Mouse (Mus musculus): ENCODE measurements around the gene Scnn1a.

Scnn1a gene

DNA sequence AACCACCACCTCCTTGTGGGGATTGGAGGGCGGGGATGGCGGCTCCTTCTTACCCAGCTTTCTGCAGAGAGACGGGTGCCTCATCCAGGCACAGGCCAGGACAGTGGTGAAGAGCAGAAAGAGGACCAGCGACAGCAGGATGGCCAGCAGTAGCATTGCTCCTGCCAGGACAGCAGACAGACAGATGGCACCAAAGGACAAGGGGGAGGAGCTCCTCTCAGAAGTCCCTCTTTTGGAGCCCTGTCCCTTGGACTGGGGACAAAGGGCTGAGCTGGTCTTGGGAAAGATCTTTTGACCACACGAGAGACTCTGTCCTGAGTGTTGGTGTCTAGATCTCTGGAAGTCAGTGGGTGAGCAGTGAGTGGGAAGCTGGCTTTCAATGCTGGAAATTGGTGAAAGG lies 11.1 kb upstream of the Scnn1a start:
- DNase-seq (ENCODE audit: low spot score), result no peak

DNA sequence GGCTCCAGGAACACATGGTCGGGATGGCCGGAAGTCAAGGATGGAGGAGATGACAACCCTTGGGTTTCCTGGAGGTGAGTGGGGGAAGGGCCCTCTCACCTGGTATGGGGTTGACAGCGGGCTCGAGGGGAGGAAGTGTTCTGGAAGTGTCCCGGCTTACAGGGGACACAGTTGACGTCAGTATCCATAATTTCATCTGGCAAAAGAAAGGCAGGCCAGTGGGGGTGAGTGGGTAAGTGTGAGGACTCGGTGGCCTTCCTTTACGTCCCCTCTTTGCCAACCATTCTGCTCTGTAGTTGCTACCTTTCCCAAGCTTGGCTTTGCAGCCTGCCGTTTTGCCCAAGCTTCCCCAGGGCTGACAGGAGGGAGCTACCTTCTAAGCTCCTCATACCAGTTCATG lies 8.3 kb upstream of the Scnn1a start:
- no peak for DNase-seq (ENCODE audit: low spot score)

DNA sequence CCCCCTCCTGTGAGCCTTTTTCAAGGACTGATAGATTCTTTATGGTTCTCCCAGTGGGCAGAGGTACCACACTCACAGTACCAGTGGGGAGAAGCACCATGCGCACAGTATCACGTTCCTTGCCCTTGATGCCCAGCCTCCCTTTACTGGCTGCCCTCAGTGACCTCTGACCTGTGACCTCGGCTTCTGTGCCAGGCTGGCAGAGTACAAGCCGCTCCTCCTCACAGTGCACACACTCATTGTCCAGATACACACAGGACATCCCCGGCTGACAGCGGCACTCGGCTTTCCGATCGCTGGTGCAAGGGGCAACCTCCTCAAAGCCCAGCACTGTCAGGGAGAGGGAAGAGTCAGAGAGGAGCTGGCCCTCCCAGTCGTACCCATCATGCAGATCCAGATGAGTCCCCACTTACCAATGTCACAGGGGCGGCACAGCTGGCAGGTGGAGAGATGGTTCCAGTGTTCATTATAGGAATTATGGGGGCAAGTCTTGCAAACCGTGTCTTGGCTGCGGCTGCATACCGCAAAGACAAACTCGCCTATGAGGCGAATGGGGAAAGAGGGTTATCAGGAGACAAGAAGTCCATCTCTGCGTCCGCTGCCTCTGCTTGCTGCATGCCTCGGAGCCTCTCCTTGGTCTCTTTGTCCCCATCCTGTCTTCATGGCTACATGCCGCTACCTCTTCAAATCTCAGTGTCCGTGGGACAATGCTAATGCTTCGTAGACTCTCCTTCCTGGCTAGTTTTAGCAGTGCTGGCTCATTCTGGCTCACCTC lies 7.7 kb upstream of the Scnn1a start:
- peak; percentile 45 for DNase-seq (ENCODE audit: low spot score)

DNA sequence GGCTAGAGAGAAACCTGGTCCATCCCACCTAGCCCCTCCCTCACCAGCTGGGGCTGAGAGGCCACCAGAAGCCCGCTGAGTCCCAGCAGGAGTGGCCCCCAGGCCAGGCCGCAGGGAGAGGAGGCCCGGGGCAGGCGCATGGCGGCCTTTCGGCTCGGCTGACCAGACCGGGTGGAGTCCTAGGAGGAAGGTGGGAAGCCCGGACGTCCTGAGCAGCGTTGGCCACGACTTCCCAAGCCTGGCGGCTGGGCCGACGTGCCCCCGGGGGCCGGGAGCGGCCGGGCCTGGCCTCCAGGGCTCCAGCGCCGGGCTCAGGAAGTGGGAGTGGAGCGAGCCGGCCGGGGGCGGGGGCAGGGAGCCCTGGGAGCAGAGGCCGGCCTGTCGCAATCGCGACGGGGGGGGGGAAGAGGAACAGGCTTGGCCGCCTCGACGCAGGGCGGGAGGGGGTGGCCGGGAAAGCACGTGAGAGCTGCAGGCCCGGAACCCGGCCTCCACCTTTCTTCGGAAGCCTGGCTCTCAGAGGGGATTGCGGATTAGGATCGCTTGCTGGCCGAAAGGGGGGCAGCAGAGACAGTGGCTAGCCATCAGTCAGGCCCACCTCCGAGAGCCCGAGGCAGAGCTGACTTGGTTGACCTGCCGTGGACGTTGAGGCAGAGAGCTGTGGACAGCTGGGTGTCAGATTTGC lies 6.8 kb upstream of the Scnn1a start, which contains the start of gene Ltbr:
TSS of gene Ltbr (minus strand) at position 340 of the 685 bp plus-strand sequence.
- DNase-seq (ENCODE audit: low spot score), result peak; percentile 90

DNA sequence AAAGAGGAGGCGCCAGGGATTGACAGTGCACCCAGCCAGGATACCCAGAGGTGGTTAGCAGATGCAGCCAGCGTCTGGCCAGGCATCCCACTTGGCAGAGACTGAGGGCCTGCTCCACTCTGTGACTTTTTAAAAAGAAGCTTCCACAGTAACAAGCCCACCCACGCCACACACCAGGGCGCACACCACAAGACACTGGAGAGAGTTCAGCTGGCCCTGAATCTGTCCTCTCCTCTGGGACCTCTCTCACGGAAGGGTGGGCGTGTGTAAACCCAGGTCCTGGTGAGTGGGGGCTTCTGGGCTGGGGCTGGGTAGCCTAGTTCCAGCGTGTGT lies 6.3 kb upstream of the Scnn1a start:
- DNase-seq (ENCODE audit: low spot score), result no peak

DNA sequence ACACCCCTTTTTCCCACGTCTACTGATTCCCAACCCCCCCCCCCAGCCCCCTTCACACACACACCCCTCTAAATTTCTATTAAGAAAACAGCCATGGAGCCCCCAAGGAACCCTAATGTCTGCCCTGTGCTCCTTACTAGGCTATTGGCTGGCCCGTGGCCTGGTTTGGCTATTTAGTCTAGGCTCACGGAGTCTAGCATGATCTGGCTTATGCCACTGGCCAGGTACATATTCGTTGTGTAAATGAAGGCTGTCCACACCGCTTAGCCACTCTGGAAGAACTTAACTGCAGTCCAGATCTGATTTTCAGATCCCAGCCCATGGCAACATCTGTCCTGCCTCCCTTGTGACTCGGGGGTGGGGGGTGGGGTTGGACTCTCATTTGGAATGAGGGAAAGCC lies 5.7 kb upstream of the Scnn1a start:
- DNase-seq (ENCODE audit: low spot score), result no peak

DNA sequence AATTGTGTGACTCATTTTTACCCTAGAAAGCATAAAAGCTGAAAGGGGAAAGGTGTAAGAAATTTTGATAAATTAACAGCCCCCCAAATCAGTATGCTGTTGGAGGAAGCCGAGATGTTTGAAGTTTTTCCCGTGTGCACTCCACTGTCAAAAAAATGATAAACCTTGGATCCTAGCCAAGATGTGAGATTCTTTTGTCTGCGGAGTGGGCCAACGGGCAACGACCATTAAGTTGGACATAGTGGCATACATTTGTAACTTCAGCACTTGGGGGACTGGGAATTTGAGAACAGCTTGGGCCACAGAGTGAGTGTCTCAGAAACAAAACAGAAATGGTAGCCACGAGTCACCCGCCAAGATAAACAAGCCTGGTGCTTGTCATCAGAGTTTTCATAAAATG lies 3.4 kb upstream of the Scnn1a start:
- DNase-seq (ENCODE audit: low spot score), result no peak

DNA sequence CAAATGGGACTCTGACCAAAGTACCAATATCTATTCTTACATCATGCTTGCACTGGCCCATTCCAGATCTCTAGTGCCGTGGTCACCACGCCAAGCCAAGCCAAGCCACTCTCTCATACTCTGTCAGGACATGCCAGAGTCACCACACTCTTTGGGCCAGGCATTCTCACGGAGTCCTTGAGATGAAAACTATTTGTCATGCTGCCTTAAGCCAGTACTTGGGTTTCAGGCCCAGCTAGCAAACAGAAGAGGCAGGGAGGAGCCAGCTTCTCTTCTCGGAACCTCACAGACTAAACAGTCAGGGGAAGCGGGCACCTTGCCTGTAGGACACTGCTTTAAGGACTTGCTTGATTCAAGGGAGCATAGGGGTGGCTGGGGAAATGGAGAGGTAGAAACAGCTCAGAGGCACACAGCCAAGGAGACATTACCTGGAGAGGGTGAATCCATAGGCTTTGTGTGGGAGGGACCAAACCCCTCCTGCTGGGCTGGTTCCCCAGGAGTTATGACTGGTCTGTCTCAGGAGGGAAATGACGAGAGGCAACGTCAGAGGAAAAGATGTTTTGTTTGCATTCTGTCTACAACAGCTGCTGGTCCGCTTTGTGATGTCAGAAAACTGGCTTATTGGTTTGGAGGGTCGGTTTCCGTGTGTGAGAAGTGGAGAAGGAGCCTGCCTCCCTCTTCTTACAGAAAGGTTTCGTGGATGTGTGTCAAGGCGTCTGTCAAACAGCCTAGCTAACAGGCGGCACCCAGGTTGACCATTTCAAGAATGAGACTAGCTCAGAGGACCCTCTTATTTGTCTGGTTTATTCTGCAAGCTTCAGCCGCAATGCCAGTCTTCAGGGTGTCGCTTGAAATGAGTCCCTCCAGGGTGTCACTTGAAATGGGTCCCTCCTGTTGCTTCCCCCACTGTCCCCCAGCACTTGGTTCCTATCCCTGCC lies 1.2 kb upstream of the Scnn1a start:
- DNase-seq (ENCODE audit: low spot score), result peak; percentile 43

DNA sequence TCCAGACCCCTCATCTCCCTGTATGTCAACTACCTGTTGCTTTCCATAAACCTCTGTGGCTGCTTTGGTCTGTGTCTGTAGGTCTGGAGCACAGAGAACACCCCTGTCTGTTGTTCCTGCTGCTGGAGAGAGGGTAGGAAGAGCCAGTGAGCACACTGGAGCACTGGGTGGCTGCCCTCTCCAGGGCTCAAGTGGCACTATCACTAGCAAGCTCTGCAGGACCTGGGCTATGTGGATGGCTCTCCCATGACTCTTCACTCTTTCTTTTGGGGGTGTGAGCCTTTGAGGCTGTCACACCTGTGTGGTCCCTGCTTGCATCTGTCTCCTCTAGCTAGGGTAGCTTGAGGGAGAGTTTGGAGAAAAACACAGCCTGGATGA lies 551 bp upstream of the Scnn1a start:
- no peak for DNase-seq (ENCODE audit: low spot score)

DNA sequence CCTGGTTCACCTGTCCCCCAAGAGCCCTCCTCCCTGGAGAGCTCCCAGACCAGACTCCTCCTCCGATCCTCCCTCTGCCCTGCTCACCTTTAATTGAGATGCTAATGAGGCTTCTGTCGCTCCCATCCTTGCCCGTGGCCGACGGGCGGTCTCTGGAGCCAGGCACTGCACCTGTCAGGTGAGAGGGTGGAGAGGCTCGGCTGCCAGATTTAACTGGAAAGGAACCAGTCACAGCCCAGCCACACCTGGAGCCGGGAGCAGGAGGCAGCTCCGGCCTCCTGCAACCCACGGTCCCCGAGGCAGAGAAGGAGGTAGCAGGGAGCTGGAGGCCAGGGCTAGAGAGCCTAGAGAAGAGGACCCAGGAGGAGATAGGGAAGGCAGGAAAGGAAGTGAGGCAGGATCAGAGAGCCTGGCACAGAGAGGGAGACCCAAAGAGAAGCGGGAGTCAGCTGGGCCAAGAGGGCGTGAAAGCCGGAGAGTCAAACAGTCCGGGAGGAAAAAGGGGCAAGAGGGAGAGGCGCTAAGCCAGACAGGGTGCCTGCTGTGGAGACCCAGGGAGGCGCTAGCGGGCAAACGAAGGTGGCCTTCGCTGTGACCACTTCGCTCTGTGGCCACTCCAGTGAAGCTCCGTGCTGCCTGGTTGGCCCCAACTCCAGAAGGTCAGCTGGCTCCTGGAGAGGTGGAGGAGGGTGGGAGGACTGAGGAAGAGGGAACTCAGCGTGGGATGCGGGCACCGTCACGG lies 826 bp downstream of the Scnn1a start:
- DNase-seq (ENCODE audit: low spot score), result no peak

DNA sequence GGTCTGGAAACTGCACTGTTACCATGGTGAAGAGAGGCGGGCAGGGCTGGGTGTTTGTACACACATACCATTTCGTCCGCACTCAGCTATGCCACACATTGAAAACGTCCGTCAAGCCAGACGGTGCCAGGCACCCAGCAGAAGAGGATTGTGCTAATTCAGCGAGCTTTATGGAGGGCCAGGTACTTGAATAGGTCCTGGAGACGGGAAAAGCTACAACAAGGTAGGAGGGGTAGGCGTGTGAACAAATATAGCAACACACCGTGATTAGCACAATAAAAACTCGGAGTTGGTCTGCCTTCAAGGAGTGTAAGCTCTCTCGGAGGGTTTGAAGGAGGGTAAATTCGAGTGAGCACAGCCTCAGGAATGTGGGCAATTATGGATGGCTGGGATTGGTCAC lies 2.3 kb downstream of the Scnn1a start:
- no peak for DNase-seq (ENCODE audit: low spot score)

DNA sequence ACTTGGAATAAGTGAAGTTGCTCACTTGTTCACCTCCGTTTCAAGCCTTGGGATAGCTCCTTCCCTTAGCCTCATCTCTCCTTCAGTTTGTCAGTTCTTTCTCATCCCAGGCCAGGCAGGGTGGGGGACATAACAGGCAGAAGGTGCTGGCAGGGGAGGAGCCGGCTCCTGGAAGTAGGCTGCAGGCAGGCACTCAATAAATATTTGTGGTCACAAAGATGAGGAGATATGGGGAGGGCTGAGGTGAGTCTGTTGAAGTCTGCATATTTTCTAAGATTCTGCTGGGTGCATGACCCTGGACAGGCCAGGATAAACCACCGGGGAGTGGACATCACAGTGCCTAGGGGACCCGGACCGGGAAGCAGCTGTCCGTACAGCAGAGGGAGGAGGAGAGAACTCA lies 3.1 kb downstream of the Scnn1a start:
- DNase-seq (ENCODE audit: low spot score), result no peak

DNA sequence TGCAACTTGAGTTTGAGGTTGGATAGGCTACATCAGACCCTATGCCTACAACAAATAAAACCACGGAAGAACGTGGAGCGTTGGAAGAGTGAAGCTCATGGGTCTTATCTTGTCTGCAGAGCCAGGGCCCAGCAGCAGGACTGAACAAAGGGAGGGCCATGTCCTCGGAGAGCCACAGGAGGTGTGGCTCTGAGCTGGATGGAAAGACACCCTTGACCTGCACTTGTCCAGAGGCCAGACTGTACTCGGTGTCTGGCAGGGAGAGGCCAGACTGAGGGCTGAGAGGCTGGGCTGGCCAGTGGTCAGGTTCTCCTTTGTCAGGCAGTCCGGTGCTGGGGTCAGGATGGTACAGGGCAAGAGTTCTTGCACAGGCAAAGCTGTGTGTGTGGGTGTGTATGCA lies 4.9 kb downstream of the Scnn1a start:
- DNase-seq (ENCODE audit: low spot score), result peak; percentile 84

DNA sequence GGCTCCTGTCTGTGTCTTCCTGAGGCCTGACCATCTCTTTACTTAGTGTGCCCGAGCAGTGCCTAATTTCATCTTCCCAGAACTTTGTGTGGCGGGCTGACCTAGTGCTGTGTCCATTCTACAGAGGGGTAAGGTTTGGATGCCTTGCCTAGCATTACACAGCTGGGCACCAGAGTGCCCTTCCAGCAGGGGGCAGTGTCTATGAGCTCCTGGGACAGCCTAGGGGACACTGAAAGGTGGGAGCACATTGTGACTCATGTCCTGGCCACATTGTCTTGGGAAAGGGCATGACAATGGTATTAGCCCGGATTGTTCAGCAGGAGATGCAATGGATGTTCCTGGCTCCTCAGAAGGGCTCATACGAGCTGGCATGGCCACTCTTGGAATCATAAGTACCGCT lies 7.8 kb downstream of the Scnn1a start:
- DNase-seq (ENCODE audit: low spot score), result peak; percentile 42

DNA sequence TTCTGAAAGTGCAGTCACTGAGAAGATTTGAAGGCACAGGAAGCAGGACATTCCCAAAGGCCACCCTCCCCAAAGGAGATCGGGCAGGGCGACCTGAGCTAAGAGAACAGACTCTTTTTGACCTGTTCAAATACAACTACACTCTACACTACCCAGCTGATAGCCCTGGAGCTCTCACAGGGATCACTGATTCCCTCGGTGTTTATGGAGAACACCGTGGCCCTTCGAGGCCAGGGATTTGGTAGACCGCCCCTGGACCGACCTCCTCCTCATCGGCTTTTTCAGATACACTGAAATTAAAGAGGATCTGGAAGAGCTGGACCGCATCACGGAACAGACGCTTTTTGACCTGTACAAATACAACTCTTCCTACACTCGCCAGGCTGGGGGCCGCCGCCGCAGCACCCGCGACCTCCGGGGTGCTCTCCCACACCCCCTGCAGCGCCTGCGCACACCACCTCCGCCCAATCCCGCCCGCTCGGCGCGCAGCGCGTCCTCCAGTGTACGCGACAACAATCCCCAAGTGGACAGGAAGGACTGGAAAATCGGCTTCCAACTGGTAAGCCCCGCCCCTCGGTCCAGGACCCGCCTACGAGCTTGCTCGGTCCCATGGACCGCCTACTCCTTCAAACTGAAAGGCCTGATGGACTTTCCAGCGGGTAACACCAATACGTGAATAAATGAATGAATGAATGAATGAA lies 10.3 kb downstream of the Scnn1a start:
- peak; percentile 87 for DNase-seq (ENCODE audit: low spot score)

DNA sequence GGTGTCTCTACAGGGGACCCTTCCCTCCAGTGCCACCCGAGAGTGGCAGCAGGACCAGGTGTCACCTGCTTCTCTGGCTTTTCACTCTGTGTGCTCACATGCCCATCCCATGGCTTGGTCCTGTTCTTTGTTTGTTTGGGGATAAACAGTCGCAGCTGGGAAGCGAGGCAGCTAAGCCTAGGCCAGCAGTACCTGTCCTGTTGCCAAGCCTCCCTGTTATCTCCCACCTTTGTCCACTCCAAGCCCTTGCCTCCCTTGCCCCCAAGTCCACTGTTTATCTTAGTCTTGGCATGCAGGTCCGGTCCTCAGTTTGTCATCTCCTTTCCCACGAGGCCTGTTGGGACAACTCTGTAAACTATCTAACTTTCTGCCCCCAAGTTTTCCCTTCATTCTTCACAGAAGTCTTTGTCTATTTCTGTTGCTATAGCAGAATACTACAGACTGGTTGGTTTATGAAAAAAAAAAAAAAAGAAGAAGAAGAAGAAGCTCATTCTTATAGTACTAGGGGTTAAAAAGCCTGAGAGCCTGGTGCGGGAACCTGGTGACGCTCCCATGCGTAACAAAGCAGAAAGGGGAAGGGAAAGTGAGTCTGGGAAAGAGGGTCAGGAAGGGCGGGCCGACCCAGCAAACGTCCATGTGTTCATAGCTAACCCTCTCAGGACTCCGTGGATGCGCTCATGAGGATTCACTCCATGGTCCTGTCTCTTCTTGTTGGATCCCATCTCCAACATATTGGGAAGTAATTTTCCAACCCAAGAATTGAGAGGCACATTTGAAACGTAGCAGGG lies 12.8 kb downstream of the Scnn1a start:
- no peak for DNase-seq (ENCODE audit: low spot score)

DNA sequence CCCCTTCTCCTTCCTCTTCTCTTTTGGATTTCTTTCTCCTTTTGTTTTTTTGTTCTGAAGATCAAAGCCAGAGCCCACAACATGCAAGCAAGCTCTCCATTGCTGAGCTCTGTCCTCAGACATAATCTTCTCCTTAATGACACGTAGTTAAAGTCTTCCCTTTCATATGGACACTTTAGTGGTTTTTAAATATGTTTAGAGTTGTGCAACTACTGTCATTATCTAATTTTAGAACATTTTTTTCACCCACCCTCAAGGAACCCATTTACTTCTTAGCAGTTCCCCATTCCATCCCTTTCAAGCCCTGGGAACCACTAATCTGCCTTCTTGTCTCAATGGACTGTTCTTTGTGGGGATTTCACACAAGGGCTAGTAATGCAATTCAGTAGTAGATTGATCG lies 13.9 kb downstream of the Scnn1a start:
- no peak for DNase-seq (ENCODE audit: low spot score)

DNA sequence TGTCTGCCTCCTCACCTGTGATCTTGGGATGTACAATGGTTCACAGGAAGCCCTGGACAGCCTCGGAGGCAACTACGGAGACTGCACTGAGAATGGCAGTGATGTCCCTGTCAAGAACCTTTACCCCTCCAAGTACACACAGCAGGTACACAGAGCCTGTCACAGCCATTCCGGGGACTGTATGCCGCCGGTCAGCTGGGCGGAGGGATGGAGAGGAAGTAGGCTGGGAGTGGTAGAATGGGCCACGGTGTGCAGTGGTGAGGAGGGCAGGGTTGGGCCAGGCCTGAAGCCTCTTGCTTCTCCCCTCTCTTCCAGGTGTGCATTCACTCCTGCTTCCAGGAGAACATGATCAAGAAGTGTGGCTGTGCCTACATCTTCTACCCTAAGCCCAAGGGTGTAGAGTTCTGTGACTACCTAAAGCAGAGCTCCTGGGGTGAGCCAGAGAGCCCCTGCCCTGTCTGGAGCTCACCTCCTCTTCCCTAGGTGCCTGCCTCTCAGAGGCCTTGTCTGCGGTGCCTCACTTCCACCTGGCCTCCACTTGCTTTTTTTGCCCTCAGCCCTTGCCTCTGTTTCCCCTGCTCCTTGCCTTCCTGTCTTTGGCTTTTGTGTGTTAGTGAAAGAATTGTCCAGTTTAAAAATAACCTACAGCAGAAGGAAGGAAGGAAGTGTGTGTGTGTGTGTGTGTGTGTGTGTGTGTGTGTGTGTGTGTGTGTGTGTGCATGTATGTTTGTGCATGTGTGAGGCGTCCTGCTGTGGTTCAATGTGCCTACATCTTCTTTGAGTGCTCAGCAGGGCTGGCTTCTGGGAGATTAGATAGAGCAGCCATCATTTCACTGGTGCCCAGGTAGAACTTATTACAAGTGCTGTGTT lies 18.6 kb downstream of the Scnn1a start:
- DNase-seq (ENCODE audit: low spot score), result no peak

DNA sequence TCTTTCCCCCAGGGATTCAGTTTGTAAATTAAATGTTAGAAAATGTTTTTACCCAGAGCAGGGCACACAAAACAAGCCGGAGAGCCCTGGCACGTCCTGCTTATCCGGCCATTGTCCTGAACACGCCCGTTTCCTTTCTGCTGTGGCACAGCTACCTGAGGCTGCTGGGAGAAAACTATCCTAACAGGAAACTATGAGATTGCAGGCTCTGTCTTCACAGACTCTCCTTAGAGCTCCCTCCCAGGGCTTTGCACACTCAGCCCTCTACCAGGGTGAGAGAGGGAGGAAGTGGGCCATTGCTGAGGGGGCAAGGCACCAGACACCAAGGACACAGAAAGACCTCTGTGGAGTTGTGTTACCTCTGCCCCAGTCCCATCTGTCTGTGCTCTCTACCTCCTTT lies 19.8 kb downstream of the Scnn1a start:
- no peak for DNase-seq (ENCODE audit: low spot score)

DNA sequence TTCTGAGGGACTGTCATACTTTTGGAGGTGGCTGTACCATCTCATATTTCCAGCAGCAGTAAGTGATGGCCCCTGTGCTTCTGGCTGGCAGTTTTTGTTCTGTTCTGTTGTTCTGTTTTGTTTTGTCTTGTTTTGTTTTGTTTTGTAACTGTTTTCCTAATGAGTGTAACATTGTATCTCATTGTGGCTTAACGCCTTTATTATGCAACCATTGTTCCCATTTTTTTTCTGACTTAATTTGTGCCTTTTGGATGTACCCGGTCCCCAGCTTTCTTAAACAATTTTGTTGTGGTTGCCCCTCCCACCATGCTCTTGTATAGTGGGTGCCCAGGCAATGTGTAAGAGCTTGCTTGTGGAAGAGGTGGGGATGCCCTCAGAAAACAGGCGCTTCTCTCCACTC lies 21.7 kb downstream of the Scnn1a start:
- peak; percentile 56 for DNase-seq (ENCODE audit: low spot score)
